Mouse (Mus musculus) layer of hippocampus, adult 2 months (tissue): ENCODE results near the gene Golph3. TPM values are rescaled to one million over a fixed set of nuclear protein-coding genes. Genes with fewer than 3 reads are reported as not detected.

Experiments used
- DNase-seq, 2 experiments: peaks; one replicate each; pipeline ENCODE4 v3.0.0; 2022; ENCODE audit warnings: low spot score in 2 of 2
- H3K27ac ChIP-seq: fragments of 200-600 bp; 2 replicates; pipeline ENCODE4 v1.8.1; 2022
- H3K4me3 ChIP-seq: fragments of 200-600 bp; 2 replicates; pipeline ENCODE4 v1.8.1; 2022; ENCODE audit warnings: mild to moderate bottlenecking
- CTCF ChIP-seq: fragments of 200-600 bp; conservative IDR thresholded peaks from 2 replicates; pipeline ENCODE4 v1.8.1; 2022; ENCODE audit warnings: antibody characterized with exemption, mild to moderate bottlenecking, moderate library complexity
- total RNA-seq, 2 experiments: library from RNA; stranded (reverse); gene quantifications; 2 replicates each; pipeline ENCODE4 v1.2.3; 2021

Golph3 gene
- total RNA-seq, 2 experiments from 2014 or later: 91.3 to 94.5 TPM

GRCm38 (mm10) chr15:12306188-12307071 lies 14.8 kb upstream of the Golph3 start:
- Histone ChIP-seq H3K4me3 (no peak overlapping the region), H3K27ac (no peak overlapping the region)
- no peak for TF ChIP-seq CTCF
- DNase-seq: no peak

- Histone ChIP-seq H3K4me3 (no peak overlapping the region), H3K27ac (no peak overlapping the region)
- DNase-seq: no peak
- no peak for TF ChIP-seq CTCF
Observed at GRCm38 (mm10) chr15:12307114-12307513, 14.1 kb upstream of the Golph3 start.

- Histone ChIP-seq H3K27ac (no peak overlapping the region), H3K4me3 (no peak overlapping the region)
- TF ChIP-seq CTCF: no peak
- no peak for DNase-seq
Observed at GRCm38 (mm10) chr15:12308539-12308938, 12.7 kb upstream of the Golph3 start.

- DNase-seq: no peak
- Histone ChIP-seq H3K4me3 (no peak overlapping the region), H3K27ac (no peak overlapping the region)
- no peak for TF ChIP-seq CTCF
Observed at GRCm38 (mm10) chr15:12310676-12311075, 10.6 kb upstream of the Golph3 start.

GRCm38 (mm10) chr15:12311465-12311864 lies 9.8 kb upstream of the Golph3 start:
- Histone ChIP-seq H3K27ac (no peak overlapping the region), H3K4me3 (no peak overlapping the region)
- DNase-seq: no peak
- no peak for TF ChIP-seq CTCF

GRCm38 (mm10) chr15:12313255-12313654 lies 8.0 kb upstream of the Golph3 start:
- Histone ChIP-seq H3K27ac (no peak overlapping the region), H3K4me3 (no peak overlapping the region)
- no peak for DNase-seq
- TF ChIP-seq CTCF: no peak

- H3K4me3 ChIP-seq: no peak overlapping the region
- no peak for TF ChIP-seq CTCF
- no peak overlapping the region for H3K27ac ChIP-seq
- DNase-seq: no peak
Observed at GRCm38 (mm10) chr15:12314584-12314983, 6.7 kb upstream of the Golph3 start.

GRCm38 (mm10) chr15:12315996-12316395 lies 5.3 kb upstream of the Golph3 start:
- Histone ChIP-seq H3K4me3 (no peak overlapping the region), H3K27ac (no peak overlapping the region)
- no peak for TF ChIP-seq CTCF
- DNase-seq: no peak

- Histone ChIP-seq H3K4me3 (no peak overlapping the region), H3K27ac (no peak overlapping the region)
- DNase-seq: no peak
- TF ChIP-seq CTCF: no peak
Observed at GRCm38 (mm10) chr15:12317290-12317689, 4.0 kb upstream of the Golph3 start.

GRCm38 (mm10) chr15:12318451-12318850 lies 2.8 kb upstream of the Golph3 start:
- DNase-seq: no peak
- Histone ChIP-seq H3K27ac (no peak overlapping the region), H3K4me3 (no peak overlapping the region)
- TF ChIP-seq CTCF: no peak

GRCm38 (mm10) chr15:12319889-12320288 lies 1.4 kb upstream of the Golph3 start:
- TF ChIP-seq CTCF: no peak
- Histone ChIP-seq H3K4me3 (no peak overlapping the region), H3K27ac (no peak overlapping the region)
- DNase-seq: no peak

- H3K27ac ChIP-seq: peak overlapping the region; percentile 100
- TF ChIP-seq CTCF: no peak
- no peak for DNase-seq
- peak overlapping the region; percentile 99 for H3K4me3 ChIP-seq
Observed at GRCm38 (mm10) chr15:12320441-12321090, 684 bp upstream of the Golph3 start.

- no peak for DNase-seq
- TF ChIP-seq CTCF: no peak
- Histone ChIP-seq H3K4me3 (peak within 1 kb of the TSS; percentile 99), H3K27ac (peak within 1 kb of the TSS; percentile 100)
Observed at GRCm38 (mm10) chr15:12321788-12322621, 755 bp downstream of the Golph3 start, which contains the start of gene 1810049J17Rik. Gene 1810049J17Rik, minus strand, starts transcription at chr15:12321899.
